Mouse (Mus musculus) left cerebral cortex, adult 2 months (tissue): ENCODE data around the gene Arhgap10. TPM values are rescaled to one million over a fixed set of nuclear protein-coding genes. Genes with fewer than 3 reads are reported as not detected.
A peak's percentile ranks its signal among the peaks of the same experiment; 100 is the strongest.

Experiments
- DNase-seq, 2 experiments: peaks; one replicate each; pipeline ENCODE4 v3.0.0; 2021 to 2022; ENCODE audit warnings: low spot score in 2 of 2, mixed read lengths in 1 of 2; ENCODE audit errors: extremely low spot score in 1 of 2
- H3K27ac ChIP-seq: fragments of 200-600 bp; 2 replicates; pipeline ENCODE4 v1.8.1; 2022
- H3K4me3 ChIP-seq: fragments of 200-600 bp; 2 replicates; pipeline ENCODE4 v1.8.1; 2022
- CTCF ChIP-seq: fragments of 200-600 bp; IDR thresholded peaks from 2 replicates; pipeline ENCODE4 v1.8.1; 2022; ENCODE audit warnings: antibody characterized with exemption, mild to moderate bottlenecking, moderate library complexity
- intact Hi-C: fragments of 180-260 bp; cut with DNase I; formaldehyde crosslinking; loops from one replicate; pipeline ENCODE4 v1.15.1; 2025
- total RNA-seq, 2 experiments: library from RNA; stranded (reverse); gene quantifications; 2 replicates each; pipeline ENCODE4 v1.2.3; 2021

The Arhgap10 gene
- total RNA-seq, 2 experiments from 2014 or later, result 39.2 to 40.1 TPM

GRCm38 (mm10) chr8:77451466-77452382 lies 66.0 kb downstream of the Arhgap10 start:
- intact Hi-C loops, result no loop called here
- H3K4me3 ChIP-seq, result no peak overlapping the region
- TF ChIP-seq CTCF, result no peak
- no peak overlapping the region for H3K27ac ChIP-seq
- no peak for DNase-seq

GRCm38 (mm10) chr8:77451052-77451451 lies 66.7 kb downstream of the Arhgap10 start:
- H3K27ac ChIP-seq, result no peak overlapping the region
- no peak for TF ChIP-seq CTCF
- DNase-seq, result no peak
- H3K4me3 ChIP-seq, result no peak overlapping the region
- intact Hi-C loops, result no loop called here

- no peak for DNase-seq
- intact Hi-C loops, result no loop called here
- Histone ChIP-seq H3K27ac (no peak overlapping the region), H3K4me3 (no peak overlapping the region)
- TF ChIP-seq CTCF, result no peak
Observed at GRCm38 (mm10) chr8:77446294-77446693, 71.5 kb downstream of the Arhgap10 start.

GRCm38 (mm10) chr8:77445642-77446041 lies 72.1 kb downstream of the Arhgap10 start:
- H3K4me3 ChIP-seq, result no peak overlapping the region
- intact Hi-C loops, result no loop called here
- TF ChIP-seq CTCF, result no peak
- DNase-seq, result no peak
- H3K27ac ChIP-seq, result no peak overlapping the region

- Histone ChIP-seq H3K4me3 (no peak overlapping the region), H3K27ac (no peak overlapping the region)
- no peak for TF ChIP-seq CTCF
- DNase-seq, result no peak
- intact Hi-C loops, result loop anchor here (5.0 kb wide), 1 partner anchor 73 kb away; the partner anchor contains the start of gene Arhgap10
Observed at GRCm38 (mm10) chr8:77444166-77444870, 73.4 kb downstream of the Arhgap10 start.

- H3K27ac ChIP-seq, result no peak overlapping the region
- no peak for DNase-seq
- TF ChIP-seq CTCF, result no peak
- intact Hi-C loops, result loop anchor here (5.0 kb wide), 1 partner anchor 75 kb away; the partner anchor contains the start of gene Arhgap10
- H3K4me3 ChIP-seq, result no peak overlapping the region
Observed at GRCm38 (mm10) chr8:77442452-77442851, 75.3 kb downstream of the Arhgap10 start.

- Histone ChIP-seq H3K4me3 (no peak overlapping the region), H3K27ac (no peak overlapping the region)
- DNase-seq, result no peak
- intact Hi-C loops, result loop anchor here (5.0 kb wide), 1 partner anchor 76 kb away; the partner anchor contains the start of gene Arhgap10
- no peak for TF ChIP-seq CTCF
Observed at GRCm38 (mm10) chr8:77440913-77441312, 76.8 kb downstream of the Arhgap10 start.

- H3K27ac ChIP-seq, result no peak overlapping the region
- intact Hi-C loops, result loop anchor here (5.0 kb wide), 1 partner anchor 77 kb away; the partner anchor contains the start of gene Arhgap10
- no peak overlapping the region for H3K4me3 ChIP-seq
- TF ChIP-seq CTCF, result peak; percentile 39
- no peak for DNase-seq
Observed at GRCm38 (mm10) chr8:77440324-77440880, 77.4 kb downstream of the Arhgap10 start.

- H3K27ac ChIP-seq, result no peak overlapping the region
- TF ChIP-seq CTCF, result no peak
- DNase-seq, result no peak
- H3K4me3 ChIP-seq, result no peak overlapping the region
- intact Hi-C loops, result loop anchor here (5.0 kb wide), 1 partner anchor 78 kb away; the partner anchor contains the start of gene Arhgap10
Observed at GRCm38 (mm10) chr8:77439670-77440069, 78.1 kb downstream of the Arhgap10 start.

- no peak overlapping the region for H3K27ac ChIP-seq
- no peak for DNase-seq
- no peak overlapping the region for H3K4me3 ChIP-seq
- intact Hi-C loops, result no loop called here
- TF ChIP-seq CTCF, result no peak
Observed at GRCm38 (mm10) chr8:77437807-77438493, 79.8 kb downstream of the Arhgap10 start.
